Mouse (Mus musculus) E14TG2a.4 (cell line): Measurements from ENCODE around the gene Psmd11.

Experiments
- CTCF ChIP-seq: conservative IDR thresholded peaks from 2 replicates; pipeline ENCODE4 v1.5.1; 2014; ENCODE audit warnings: low read length
- NANOG ChIP-seq: IDR thresholded peaks from 2 replicates; pipeline ENCODE4 v1.6.1; 2014; ENCODE audit warnings: borderline replicate concordance, low read length, mixed read lengths
- POU5F1 ChIP-seq: IDR thresholded peaks from 2 replicates; pipeline ENCODE4 v1.6.1; 2014; ENCODE audit warnings: low read length, borderline replicate concordance

DNA sequence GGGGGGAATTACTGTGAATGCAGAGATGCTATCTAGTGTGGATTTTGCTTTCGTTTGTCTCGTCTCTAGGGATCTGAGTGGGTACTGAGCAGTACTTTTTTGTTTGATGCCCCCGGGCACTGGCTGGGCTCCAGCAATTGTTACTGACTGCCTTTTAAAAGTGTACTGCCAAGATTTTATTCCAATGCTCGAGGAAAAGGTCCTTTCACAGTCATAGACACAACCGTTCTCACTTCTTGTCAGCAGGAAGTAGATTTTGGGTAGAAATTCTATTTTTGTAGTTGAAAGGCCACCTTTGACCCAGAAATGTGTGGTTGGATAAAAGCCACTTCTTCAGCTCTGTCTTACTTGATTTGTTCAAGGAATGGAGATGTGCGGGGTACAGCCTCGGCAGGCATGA, 85.4 kb downstream of the Psmd11 start:
- TF ChIP-seq CTCF (no peak), POU5F1 (no peak), NANOG (no peak)
